Mouse (Mus musculus) adrenal gland, postnatal 4 days (tissue): ENCODE measurements around the gene Tecr. TPM values are rescaled to one million over a fixed set of nuclear protein-coding genes. Genes with fewer than 3 reads are reported as not detected.
"Not testable (repeated sequence)": the region's sequence is repeated elsewhere in the genome, so short reads cannot be mapped to it uniquely, and the experiment has no call there.

ENCODE experiments used
- DNase-seq, 2 experiments: peaks; one replicate each; pipeline ENCODE4 v3.0.0; 2021 to 2022; ENCODE audit warnings: low spot score in 2 of 2, mixed read lengths in 2 of 2
- total RNA-seq, 2 experiments: library from RNA; stranded (reverse); gene quantifications; 2 replicates each; pipeline ENCODE4 v1.2.3; 2021

Tecr gene
- total RNA-seq, 2 experiments from 2014 or later: 369 to 378 TPM

DNA sequence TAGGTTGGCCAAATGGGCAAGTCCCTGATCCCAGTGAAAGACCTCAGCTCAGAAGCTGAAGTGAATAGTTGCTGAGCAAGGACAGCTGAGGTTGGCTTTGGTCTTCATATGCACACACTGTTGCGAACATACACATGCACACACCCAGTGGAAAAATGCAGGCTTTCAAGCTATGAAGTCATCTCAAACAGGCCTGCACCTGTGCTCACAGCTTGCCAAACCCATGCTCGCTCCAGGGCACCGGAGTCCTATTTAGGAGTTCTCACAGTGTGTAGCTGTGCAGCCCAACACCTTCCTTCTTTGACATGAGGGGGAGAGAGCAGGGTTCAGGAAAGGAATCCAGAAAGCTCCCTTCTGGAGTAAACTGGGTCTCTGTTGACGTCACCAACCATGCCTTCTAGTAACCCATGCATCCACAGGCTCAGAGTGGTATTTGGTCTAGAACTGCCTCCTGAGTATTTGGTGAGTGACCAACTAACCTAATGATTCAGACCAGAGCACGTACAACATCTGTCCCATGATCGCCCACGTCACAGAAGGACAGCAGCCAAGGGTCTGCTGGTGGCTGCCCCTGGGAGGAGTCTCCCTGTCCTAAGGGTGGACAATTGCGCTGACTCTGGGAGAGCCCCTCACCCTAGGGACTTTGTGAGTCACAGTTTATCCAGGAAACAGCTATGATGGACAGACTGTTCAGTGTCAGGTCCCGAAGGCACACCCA lies 12.0 kb upstream of the Tecr start:
- DNase-seq: no peak

DNA sequence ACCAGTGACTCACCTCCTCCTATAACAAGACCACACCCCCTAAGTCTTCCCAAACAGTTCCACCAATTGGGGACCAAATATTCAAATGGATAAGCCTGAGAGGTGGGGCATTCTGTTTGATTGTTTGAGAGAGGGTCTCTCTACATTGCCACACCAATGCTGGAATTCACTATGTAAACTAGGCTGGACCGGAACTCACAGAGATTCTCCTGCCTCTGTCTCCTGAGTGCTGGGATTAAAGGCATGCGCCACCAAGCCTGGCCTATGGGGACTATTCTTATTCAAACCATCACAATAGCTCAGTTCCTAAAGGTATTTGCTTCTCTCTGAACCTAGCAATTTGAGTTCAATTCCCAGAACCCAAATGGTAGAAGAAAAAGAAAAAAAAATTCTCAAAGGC lies 10.8 kb upstream of the Tecr start:
- DNase-seq: no peak

DNA sequence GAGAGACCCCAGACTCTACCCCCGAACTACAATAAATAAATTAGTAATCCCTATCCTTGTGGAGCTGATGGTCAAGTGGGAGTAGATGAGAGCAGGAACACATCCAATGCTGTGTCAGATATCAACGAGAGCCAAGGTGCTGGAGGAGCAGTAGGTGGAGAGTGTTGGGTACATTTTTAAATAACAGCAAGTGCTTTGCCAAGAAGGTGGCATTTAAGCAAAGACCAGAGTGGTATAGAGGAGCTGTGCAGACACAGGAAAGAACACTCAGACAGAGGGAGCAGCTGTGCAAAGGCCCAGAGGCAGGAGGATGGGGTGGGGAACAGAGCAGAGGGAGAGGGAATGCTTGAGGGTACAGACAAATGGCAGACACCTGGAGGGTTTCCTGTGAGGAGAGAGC lies 9.3 kb upstream of the Tecr start:
- DNase-seq: no peak

DNA sequence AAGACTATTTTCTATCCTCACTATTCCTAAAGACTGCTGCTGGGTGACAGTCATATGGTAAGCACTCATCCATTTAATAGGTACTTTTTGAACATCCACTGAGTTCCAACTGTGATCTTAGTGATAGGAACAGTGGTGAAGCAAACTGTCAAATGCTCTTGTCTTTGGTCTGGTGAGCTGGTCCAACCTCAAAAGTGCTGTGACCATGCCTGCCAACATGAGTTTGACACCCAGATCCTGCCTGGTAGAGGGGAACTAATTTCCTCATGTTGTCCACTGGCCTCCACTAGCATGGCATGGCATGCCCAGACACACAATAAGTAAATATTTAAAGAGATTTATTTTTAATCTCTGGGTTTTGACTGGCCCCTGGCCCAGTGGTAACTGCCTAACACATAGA lies 8.9 kb upstream of the Tecr start:
- DNase-seq: no peak

DNA sequence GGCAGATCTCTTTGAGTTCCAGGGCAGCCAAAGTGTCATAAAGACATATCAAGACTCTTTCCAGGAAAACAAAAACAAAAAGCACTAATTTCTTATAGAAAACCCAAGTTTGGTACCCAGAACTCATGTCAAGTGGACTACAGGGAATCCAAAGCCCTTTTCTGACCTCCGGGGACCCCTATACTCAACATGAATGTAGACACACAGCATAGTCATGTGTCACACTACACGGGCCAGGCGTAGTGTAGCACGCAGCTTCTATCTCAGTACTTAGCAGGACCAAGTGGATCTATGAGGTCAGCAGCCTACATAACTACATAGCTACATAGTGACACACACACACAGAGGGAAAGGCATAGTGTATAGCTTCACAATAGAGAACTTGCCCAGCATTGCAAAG lies 5.9 kb upstream of the Tecr start:
- no peak for DNase-seq

DNA sequence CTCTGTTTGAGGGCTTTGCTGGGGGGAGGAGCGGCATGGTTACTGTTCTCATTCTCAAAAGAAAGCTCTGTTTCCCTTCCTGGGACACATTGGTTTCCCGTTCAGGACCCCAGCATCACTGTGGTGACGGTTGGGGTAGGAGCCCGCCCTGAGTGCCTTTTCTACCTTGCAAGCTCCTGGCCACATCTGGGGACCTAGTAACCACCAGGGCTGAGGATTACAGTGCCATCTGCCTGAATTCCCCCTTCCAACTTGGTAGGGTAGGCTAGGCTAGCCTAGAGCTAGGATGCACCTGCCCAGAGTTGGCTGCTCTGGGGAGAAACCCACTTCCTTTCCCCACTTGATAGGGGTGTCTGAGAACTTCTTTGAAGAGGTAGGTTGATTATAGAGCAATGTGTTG lies 4.2 kb upstream of the Tecr start:
- no peak for DNase-seq

DNA sequence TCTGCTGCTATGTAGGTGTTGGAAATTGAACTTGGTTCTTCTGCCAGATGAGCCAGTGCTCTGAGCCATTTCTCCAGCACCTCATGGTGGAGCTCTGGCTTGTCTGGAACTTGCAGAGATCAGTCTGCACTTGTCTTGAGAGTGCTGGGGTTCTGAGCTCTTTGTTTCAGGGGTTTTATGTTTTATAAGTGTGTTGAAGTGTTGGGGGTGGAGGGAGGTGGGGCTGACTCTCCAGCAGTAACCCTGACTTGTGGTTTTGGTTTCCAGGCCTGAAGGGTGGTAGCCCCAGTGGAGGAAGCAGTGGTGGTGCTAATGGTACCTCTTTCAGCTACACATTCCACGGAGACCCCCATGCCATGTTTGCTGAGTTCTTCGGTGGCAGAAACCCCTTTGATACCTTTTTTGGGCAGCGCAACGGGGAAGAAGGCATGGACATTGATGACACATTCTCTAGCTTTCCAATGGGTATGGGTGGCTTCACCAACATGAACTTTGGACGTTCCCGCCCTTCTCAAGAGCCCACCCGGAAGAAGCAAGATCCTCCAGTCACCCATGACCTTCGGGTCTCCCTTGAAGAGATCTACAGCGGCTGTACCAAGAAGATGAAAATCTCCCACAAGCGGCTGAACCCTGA lies 1.9 kb upstream of the Tecr start:
- DNase-seq: no peak

DNA sequence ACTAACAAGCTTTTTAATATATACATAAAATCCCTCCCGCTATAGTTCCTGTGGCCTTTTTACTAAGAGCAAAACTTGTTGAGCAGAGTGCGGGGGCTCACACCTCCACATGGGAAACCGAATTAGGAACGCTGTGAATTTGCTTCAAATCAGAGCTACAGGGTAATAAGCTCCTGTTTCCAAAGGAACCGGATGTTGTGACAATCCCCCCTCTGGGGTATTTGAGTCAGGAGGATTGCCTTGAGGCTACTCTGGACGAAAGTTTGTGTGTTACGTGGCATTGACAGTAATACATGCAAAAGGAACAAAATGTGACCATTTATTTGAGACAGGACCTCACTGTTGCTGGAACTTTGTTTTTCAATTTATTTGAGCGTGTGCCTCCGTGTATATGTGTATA lies 1.3 kb upstream of the Tecr start:
- no peak for DNase-seq

DNA sequence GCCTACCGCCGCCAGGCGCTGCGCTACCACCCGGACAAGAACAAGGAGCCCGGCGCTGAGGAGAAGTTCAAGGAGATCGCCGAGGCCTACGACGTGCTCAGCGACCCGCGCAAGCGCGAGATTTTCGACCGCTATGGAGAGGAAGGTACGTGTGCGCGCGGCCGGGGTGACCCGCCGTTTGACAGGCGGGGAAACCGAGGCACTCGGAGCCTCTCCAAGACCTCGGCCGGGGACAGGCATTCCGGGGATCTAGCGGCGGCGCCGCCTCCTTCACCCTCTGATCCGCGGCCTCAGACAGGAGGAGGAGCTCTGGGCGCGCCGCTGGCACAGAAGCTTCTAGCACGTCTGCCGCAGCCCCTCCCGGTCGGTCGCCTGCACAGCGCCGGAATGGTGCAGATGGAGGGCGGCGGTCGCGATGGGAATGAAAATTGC lies 643 bp upstream of the Tecr start:
- DNase-seq: peak; percentile 60 to 68

DNA sequence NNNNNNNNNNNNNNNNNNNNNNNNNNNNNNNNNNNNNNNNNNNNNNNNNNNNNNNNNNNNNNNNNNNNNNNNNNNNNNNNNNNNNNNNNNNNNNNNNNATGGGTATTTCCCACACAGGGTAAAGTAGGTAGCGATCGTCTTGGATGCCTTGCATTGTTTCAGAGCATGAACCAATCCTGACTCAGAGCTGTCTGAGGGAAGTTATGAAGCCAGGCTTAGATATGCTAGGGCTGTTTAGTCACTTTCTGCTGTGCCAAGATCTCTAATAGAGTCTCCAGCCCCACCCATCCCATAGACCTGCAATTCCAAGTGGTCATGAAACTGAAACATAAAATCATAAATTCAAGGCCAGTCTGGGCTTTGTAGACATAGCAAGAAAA lies 5.1 kb downstream of the Tecr start:
- DNase-seq: no peak

DNA sequence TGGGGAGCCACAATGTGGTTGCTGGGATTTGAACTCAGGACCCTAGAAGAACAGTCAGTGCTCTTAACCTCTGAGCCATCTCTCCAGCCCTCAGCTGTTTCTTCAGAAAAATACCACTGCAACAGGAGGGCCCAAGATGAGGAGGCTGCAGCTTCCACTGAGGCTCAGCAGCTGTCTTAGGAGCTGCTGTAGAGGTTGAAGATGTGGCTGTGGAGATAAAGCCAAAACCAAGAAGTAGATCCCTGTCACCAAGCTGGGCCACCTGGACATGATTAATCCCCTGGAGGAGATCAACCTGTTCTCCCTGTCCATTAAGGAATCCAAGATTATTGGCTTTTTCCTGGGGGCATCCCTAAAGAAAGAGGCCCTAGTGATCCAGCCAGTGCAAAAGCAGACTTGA lies 8.0 kb downstream of the Tecr start:
- no peak for DNase-seq

DNA sequence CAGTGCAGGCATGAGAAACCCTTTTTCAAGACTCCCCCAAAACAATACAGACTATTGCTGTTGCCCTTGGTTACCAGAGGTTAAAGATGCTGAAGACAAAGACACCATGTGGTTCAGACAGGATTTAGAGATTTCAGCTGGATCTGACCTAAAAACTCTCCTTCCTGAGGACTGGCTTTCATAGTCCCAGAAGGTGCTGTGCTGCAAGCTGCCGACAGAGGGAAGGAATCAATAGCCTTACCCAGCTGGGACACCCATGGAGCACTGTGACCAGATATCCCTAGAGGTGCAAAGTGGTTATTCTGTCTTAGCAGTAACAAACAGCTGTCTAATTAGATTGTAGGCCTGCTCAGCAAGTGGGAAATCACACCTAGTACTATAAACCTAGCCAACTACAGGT lies 9.6 kb downstream of the Tecr start:
- no peak for DNase-seq

DNA sequence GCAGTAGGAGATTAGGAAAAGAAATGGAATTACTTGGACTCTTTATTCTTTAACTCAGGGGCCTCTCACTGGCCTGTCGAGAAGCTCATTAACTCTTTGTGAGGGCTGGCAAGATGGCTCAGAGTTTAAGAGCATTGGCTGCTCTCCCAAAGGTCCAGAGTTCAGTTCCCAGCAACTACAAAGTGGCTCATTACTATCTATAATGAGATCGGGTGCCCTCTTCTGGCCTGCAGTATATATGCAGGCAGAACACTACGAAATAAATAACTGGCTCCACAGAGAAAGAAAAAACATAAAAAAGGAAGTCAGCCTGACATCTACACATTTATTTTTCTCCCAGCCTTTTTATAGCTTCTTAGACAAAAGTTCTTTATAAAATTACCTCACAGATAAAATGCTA lies 11.4 kb downstream of the Tecr start:
- no peak for DNase-seq

DNA sequence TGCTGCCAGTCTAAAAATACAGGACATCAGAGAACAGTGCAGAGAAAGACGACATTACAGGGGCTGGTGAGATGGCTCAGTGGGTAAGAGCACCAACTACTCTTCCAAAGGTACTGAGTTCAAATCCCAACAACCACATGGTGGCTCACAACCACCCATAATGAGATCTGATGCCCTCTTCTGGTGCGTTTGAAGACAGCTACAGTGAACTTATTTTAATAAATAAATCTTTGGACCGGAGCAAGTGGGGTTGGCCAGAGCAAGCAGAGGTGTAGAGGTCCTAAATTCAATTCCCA lies 12.8 kb downstream of the Tecr start:
- DNase-seq: not testable (repeated sequence)

DNA sequence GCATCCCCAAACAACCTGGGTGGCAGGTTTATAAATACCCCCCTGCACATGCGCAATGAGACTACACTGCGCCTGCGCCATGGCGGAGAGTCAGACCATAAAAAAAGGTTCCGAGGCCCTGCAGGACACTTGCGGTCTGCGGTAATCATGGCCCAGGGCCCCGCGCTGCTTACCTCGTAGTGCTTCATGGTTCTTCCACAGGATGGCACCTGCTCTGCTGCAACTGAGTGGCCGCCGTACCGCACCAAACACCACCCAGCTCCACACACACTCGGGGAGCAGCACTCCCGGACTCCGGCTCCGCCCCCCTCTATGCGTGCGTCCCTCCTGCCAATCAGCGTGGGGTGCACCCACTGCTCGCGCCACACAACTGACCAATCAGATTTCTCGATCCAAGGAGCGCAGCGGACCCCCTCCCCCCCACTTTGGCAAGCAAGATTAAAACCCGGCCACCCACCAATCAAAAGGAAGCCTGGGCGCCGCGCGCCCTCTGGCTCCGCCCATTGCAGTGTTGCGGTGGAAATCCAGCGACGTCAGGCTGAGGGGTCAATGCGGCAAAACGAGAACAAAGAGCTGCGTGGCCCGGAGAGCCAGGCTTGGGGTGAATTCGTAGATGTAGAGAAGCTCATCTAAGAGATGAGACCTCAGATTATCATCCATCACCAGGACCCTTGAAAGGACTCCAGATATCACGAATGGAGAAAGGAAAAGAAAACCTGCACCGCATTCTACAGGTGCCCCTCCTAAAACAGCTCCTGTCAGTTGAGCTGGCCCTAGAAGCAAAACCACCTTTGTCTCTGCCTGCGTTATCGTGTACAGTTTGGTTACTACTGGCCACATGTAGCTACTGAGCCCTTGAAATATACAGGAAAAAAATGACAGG lies 13.4 kb downstream of the Tecr start:
- peak; percentile 92 to 96 for DNase-seq

DNA sequence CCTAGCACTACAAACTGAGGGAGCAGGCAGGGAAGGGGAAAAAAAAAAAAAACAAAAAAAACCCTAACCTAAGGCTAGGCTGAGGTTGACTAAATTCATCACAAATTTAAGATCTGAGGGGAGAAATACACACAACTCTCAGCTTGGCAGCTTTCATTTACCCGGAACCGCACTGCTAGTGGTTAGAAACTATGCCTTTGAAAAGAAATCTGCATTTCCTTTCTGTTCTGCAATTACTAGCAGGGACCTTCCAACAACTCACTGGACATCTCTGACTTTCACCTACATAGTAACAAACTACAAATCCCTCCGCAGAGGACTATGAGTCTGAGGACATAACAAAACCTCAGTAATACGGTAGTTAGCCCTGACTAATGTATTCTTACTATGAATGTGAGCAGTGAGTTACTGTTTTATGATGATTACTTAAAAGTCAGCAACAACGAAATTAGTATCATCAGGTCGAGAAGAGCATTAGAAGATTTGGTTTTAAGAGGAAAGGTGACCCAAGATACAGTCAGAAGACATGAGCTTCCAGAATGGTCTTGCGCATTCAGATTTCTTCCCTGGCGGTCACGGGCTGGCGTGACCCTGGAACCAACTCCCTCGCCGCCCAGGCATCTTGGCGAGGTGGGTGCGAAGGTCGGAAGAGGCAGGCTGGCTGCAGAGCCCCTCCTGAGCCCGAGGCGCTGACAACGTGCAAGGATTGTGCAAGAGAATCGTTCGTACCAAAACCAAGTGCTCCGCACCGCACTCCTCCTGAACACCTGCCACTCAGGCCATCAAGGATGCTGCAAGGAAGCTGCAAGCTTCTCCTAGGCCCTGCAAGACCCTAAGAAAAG lies 14.2 kb downstream of the Tecr start:
- no peak for DNase-seq

DNA sequence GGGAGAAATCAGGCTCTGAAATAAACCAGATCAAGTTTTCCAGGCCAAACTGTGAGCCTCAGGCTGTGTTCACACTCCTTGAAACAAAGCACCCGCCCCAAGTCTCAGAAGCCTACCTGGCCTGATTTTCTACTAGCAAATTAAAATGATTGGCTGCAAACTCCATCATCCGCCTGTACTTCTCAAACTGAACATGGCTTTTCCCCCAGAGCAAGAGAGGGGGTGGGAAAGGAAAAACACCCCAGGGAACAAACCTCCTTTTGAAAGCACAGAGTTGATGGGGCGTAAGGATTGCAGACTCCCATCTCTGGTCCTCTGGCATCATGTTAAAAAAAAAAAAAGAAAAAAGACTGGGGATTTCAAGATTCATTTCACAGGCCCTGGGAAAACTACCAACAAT lies 15.1 kb downstream of the Tecr start:
- no peak for DNase-seq

DNA sequence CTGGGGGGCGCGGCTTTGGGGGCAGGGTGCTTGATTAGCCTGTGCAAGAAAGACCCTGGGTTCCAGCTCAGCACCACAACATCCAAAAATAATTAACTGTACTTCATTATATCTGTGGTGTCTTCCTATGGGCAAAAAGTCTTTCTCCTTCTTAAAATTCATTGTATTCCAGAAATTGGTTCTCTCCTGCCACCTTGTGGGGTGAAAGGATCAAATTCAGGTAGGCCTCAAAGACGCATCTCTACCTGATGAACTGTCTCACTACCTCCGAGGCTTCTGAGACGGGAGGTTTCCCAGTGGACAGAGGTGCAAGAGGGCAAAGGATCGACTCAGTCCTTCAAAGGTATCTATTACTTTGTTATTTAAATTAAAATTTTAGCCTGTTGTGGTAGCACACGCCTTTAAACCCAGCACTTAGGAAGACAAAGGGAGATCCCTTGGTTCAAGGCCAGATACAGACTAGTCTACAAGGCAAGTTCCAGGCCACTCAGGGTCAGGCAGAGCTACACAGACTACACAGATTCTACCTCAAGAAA lies 17.2 kb downstream of the Tecr start:
- DNase-seq: no peak

DNA sequence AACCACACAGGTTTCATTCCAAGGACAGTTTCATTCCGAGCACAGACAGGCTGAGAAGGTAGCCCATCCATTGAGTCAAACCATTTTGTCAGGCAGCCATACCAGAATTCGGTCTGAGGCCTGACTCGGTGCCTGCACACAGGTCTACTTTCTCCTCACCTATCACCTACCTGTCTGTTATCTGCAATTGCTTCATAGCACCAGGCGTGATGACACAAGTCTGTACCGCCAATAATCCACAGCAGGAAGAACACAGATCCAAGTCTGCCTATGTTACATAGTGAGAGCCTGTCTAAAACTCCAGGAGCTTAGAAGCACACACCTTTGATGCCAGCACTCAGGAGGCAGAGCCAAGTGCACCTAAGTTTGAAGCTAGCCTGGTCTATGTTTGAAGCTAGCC lies 18.9 kb downstream of the Tecr start:
- no peak for DNase-seq

DNA sequence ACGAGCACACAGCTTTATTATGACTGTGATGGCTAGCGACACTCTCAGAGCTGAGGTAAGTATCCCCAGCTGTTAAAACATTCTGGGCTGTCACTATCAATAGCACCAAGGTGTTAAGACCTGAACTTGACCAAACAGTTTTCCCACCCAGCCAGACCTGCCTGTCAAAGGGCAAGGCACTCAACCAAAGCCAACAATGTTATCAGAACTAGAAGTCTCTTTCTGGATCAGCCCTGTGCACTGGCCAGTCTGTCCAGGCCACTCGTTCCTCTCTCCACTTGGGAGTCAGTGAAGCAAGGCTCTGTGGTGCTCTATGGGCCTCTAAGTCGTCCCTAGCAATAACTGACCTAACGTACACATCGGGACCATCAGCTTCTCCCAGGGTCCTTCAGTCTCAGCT lies 20.1 kb downstream of the Tecr start:
- DNase-seq: no peak

DNA sequence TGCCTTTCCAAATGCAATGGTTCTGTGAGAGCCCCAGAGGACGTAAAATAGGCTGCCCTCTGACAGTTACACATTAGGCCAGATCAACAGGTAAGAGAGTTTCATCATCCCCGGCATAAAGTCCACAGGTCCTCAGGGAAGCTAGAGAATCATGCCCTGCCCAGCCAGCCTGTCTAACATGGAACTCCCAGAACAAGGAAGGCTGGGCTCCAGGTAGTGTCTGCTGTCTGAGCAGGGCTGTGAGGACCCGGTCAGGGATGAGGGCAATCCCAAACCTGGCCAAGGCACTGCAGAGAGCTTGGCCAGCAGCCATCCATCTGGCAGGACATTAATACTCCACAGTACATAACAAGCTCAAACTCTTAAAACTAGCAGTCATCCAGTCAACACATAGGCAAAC lies 22.4 kb downstream of the Tecr start:
- no peak for DNase-seq
